Mouse (Mus musculus) layer of hippocampus, postnatal 25 days (tissue): ENCODE data around the gene Mcu. TPM values are rescaled to one million over a fixed set of nuclear protein-coding genes. Genes with fewer than 3 reads are reported as not detected.

Source experiments
- DNase-seq, 2 experiments: peaks; one replicate each; pipeline ENCODE4 v3.0.0; 2022; ENCODE audit warnings: mixed read lengths in 2 of 2, low spot score in 1 of 2; ENCODE audit errors: extremely low spot score in 1 of 2
- total RNA-seq, 2 experiments: library from RNA; stranded (reverse); gene quantifications; 2 replicates each; pipeline ENCODE4 v1.2.3; 2021

Gene Mcu
- total RNA-seq, 2 experiments from 2014 or later, result 47.4 to 54.5 TPM

DNA sequence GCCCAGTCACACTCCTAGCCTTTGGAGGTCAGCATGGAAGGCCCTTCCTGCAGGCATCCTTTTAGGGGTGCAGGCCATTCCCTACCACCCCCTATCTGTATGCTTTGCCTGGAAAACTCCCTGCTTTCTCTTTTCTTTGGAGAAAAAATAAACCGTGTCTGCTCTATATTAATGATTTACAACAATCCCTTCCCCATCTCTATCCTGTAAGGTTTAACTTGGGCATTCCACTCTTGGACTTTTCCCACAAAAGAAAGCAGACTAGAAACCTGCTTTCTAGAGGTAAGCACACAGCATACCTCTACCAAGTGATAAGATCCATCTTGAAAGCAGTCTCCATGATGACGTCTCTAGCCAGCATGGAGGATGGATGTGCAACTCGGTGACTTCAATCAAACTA is 75.9 kb downstream of the Mcu start:
- DNase-seq, result no peak

DNA sequence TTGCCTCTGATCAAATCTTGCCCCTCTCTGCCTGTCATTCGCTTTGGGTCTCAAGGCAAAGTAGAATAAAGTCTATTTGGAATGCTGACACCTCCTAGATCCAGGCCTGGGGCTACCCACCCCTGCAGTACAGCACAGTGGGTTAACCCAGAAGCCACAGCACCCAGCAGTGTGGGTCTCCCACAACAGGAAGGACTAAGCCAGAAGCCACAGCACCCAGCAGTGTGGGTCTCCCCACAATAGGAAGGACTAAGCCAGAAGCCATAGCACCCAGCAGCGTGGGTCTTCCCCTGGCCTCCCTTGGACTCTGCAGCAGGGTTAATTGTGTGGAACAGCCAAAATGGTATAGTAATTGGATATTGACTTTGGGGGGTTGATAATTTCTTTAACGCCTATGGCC is 76.4 kb downstream of the Mcu start:
- no peak for DNase-seq

DNA sequence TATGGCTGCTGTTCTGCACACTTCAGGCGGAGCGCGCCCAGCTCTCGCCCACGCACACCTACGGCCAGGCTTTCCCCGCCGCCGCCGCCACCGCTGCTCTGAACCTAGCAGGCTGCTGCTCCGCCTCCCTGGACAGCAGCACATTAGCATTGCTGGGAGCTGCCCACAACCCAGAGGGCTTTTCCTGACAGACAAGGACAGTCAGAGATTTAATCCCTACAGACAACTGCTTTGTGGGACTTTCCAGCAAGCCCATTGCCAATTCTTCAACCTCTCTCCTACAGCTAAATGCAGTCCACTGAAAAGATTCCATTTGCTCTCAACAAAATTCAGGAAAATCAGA is 77.0 kb downstream of the Mcu start:
- peak in 1 of 2 experiments; percentile 35 for DNase-seq

DNA sequence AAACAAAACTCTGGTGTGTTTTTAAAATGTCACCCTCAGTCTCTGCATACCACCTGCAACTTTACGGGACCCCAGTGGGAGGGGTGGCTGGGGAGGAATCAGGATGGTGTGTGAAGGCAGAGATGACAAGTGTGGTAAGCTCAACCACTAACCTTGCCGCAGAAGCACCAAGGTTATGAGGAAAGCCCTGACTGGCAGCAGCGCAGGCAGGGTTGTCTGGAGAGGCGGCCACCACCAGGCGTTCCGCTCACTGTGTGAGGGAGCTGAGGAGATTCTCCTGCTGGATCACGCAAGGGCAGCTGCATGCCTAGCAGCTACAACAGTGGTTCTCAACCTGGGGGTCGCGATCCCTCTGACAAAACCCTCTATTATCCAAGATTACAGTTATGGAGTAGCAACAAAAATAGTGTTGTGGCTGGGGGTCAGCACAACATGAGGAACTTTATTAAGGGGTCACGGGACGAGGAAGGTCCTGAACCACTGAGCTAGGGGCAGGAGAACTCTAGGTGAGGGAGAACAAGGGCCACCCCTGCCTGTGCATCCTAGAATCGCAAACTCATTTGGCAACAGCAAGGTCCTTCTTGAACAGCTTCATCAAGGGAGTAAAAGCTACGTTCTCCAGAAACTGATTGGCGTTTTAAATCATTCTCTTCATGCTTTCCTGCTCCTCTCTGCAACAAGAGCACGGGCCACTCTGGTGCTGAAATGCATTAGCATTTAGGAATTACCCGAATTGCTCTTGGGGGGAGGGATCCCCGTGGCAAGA is 77.5 kb downstream of the Mcu start:
- DNase-seq, result no peak

DNA sequence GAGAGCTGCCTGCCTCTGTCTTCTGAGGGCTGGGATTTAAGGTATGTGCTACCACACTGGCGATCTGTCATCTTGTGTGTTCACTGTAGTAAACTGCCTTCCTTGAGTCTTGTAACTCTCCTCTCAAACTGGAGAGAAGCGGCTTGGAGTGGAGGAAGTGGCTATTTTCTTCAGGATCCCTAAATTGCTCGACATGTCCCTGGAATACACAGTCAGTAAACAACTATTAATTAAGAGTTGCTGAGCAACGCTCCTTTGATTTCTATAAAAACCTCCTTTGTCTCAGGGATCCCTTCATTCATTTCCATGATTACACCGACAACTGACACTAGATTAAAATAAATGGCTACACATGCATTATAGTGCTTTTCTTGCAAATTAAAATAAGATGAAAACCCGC is 78.4 kb downstream of the Mcu start:
- DNase-seq, result no peak

DNA sequence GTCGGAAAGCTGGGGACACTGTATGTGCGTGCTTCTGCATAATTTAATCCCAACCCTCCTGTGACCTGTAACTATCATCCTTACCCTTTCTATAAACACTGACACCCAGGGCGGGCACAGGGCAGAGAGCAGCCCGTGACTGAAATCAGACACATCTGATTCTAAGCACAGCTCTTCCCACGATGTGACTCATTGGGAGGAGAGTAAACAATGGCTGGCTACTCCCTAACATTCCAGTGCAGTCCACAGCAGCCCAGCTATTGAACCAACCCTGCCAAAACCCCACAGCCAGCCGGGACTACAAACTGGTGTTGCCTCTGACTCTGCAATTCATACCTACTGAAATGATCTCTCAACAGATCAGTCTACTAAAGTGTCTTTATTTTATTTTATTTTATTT is 78.9 kb downstream of the Mcu start:
- DNase-seq, result no peak

DNA sequence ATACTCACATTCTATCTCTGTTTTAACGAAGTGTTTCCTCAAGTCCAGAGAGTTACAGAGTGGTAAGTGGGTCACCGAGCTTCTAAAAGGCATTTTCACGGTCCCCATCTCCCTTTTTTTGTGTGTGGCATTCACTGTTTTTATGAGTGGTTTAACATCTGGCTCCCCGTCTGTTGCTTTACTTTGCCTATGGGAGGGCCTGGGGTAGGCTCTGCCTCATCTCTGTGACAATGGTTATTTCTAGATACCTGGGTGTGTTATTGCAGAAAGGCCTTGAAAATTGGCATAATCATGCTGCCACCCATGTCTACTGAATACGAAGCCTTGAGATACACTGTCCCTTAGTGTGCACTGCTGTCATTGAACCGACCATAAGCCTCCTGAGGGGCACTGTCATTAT is 84.2 kb downstream of the Mcu start:
- no peak for DNase-seq

DNA sequence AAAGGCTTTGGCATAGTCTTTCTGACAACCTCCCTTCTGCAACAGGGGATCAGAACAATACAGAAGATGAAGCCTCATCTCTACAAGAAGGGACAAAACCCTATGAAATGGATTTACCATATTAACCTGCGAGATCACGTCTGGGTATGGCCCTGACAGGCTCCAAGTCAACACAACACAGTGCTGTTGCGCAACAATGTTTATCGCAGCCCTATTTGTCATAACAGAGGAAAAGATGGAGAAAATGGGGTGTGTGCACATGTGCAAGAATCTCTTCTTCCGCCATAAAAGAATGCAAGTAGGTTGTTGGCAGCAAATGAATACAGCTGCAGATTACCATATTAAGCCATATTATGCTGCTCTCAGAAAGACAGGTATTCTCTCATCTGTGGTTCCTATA is 88.7 kb downstream of the Mcu start:
- no peak for DNase-seq

DNA sequence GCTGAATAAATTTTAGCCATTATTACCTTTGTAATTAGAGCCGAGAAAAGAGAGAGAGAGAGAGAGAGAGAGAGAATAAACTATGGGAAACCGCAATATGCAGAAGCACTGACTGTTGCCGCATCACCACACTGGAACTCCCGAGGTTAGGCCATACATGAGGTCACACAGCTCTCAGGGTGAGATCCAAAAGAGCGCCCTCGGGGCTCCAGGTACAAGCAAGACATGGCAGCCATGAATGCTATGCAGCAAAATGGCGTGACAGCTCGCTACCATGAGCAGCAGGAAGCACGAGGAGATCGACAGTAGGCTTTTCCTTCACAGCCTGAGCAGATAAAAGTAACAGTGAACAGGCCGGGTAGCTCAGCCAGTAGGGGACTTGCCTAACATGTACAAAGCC is 89.2 kb downstream of the Mcu start:
- no peak for DNase-seq

DNA sequence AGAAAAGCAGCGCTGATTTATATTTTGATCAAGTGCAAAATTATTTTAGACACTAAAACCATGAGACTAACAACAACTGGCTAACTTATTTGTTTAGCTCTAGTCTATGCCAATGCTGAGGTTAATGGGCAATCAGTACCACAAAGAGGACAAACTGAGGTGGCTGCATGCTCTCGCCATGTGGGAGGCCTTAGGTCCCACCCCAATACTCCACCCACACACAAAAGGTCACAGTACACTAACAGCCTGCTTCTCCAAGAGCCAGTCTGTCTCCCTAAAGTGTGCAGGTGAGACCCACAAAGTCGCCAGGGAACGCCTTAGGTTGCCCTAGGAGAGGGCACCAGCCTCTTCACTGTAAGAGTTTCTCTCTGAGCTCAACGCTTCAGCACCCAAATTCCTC is 91.8 kb downstream of the Mcu start:
- DNase-seq, result no peak

DNA sequence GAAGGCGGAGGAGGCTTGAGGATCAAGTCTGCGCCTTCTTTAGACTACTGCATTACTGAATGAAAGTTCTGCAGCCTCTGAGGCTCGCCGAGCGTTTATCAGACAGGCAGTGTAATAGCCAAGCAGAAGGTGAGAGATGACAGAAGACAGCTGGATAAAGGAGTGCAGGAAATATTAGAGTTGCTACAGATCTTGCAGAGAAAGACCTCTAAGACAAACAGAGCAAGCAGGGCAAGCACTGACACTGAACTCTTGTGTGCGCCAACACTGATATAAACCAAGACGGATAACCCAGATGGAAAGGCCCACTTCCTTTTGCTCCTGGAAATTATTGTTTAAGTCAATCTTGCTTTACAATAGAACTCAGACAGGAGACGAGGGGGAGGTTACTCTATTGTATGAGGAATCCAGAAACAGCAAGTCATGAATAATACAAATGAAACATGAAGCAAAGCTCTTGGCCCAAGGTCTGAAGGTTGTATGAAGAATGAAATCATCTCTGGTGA is 92.6 kb downstream of the Mcu start:
- no peak for DNase-seq

DNA sequence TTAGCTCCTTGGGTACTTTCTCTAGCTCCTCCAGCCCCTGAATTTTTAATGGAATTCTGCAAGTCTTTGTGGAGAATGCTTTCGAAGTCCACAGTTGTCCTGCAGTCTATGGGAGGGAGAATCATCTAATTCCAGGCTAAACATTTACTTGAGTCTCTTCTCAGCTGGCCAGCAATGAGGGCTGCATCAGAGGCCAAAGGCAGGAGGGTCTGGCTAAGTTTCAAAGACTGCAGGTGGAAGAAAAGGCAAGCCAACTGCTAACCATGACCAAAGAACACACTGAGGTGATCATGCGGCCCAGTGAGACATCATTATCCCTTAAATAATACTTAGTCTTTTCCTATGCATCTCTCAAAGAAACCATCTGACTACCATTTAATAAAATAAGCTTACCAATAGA is 95.8 kb downstream of the Mcu start:
- no peak for DNase-seq

DNA sequence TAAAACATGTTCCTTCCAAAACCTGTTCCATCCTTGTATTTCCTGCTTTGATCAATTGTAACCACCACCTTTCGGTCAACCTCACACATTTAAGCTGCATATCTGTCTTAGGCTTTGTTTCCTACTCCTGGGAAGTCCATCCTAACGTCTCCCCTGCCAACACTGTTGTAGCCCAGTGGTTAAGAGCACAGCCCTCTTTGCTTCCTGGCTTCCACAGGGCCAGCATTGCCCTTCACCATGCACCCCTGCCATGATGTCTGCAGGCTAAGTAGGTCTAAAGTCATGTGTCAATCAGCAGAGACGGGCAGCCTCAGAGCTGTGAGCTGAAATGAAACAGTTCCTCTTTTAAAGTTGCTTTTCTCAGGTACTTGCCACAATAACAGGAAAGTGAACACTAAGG is 97.1 kb downstream of the Mcu start:
- no peak for DNase-seq

DNA sequence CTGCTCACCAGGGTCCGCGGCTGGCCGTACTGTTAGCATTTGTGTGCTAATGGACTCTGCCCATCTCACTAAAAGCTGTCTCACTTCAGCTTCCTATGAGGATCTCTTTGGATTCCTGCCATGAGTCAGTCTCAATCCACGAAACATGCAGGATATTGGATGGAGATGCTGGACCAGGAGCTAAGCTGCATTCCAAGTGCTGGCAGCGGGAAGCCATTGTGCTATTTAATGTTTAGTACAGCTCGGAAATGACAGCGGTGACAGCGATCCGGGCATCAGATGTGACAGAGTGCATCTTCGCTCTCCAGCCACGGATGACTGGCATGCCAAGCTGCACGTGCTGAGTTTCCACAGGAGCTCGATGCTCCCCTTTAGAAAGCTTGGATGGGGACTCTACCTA is 99.3 kb downstream of the Mcu start:
- no peak for DNase-seq

DNA sequence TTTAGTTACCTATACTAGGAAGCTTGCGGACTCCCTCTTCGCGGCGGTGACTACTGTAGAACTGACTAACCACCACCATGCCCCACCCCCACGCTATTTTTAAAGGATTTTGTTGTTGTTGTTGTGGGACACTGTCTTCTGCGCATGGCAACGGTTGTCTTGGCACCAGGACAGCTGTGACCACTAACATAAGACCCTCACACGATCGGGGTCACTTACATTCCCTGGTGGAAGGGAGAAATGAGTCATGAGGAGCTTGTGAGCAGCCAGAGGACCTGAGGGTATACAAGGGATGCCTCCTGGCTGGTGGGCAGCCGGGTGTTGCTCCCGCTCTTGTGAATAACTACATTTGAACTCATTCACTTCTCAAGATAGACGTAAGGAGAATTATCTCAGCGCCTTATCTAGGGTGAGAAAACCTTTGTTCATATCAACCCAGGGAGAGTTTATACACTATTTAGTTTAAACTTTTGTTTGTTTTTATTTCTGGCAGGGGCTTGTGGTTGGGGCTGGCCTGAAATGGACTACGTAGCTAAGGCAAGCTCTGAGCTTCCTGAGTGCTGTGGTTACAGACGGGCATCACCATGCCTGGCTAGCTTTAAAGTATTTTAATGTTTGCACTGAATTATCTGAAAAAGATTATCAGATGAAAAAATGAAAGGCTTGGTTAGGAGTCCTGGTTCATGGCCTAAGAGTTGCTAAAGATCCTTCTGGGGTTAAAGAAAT is 101.6 kb downstream of the Mcu start:
- DNase-seq, result no peak

DNA sequence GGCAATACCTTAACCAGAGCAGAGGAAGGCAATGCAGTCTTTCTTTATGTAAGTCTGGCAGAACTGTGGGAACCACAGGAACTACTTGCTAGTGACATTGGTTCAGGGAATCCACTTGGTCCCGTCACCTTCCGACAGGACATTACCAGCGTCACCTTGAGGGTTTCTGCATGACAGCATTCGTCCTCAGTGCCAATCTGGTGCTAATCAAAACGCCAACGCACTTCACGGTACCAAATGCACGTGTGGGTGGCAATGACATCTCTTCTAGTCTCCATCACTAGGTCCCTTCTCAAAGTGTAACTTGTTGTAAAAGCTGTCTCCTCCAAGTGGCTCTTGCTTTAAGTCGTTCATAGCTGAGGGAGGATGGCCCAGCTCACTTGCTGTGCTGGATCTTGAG is 104.3 kb downstream of the Mcu start:
- DNase-seq, result no peak

DNA sequence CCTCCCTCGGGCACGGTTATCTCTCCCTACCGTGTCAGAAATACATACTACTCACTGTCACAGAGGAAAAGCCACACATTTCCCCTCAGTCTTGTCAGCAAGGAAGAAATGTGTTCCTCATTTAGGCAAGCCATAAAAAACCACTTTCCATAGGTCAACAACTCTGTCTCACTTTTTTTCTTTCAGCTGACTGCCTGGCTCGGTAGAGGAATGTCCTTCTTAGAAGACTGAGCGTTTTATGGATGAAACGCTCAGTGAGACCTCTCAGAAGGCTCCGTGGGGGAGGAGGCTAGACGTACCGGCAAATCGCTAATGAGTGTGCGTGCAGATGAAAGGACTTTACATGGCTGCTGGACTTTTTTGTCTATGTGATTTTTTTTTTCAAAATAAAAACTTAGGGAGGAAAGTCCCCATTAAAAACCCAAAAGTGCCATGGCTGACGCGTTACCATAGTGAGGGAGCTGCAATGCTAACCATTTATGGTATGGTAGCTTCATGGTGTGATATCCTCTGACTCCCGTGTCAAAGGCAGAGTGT is 105.0 kb downstream of the Mcu start:
- no peak for DNase-seq

DNA sequence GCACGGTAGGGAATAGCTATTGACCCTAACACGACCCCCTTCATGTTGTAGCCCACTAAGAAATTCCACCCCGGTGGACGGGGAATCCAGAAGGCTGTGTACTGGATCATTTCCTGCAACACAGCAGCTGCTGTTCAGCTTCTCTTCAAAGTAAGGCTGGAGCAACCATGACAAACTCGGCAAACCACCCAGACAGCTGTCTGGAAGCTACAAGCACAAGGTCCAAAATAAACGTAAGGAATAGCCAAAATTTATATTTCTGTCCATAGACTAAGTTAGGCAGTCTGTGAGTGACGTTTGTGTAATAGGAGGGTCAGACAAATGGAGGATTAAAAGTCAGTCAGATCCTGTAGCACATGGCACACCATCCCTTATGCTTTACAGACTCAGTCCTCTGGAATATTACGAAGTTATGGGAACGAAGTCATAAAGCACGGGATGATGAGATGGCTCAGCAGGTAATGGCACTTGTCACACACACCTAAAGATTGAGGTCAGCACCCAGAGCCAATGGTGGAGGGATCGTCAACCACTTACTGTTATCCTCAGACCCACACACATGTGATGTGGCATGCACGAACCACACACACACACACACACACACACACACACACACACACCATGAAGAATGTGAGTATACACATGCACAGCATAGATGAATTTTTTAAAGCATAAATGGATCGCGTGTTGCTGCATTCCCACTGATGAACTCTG is 105.6 kb downstream of the Mcu start:
- DNase-seq, result no peak

DNA sequence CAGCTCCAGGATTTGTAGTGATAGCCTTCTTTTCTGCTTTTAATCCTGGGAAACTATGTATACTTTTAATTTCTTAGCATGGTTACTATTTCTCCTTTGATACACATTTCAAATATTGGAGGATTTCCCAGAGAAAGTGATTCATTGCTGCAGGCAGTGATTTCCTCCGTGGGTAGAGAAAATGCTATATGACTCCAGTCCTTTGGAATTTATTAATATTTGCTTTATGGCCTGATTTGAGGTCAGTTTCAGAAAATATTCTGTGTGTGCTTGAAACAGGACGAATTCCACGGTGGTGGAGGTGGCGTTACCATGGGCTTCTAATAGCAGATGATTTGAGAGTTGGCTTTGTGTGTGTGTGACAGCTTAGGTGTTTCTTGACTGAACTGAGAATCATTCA is 107.3 kb downstream of the Mcu start:
- no peak for DNase-seq

DNA sequence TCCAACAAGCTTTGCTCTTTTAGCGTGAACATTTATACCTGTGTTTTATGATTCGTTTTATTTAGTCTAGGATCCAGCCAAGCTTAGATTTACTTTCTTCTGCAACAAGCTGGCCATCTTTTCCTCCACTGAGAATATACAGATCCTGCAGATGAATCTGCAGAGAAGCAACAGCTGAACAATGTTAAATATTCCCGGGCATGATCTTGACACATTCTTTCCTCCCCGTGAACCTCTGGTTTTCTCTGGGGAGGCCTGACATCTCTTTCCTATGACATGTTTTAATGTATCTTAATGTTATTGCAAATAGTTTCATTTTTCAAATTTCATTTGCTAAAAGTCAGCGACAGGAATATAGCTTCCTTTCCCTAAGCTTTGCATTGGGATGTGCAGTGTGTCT is 109.8 kb downstream of the Mcu start:
- no peak for DNase-seq

DNA sequence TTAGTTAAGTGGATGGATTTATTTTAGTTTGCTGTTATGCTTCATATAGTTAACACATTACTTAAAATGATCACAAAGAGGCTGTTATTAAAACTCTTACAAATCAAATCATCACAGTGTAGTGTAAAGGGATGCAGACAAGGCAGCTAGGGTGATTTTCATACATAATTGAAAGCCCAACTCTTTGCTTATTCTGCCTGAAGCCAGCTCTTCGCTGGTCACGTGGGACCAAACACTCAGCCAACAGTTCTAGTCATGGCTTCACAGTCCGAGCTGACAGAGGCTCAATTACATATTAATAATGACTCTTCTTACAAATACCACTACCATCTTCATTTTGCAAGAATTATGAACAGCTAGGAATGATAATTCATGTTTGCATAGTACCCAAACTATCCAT is 112.2 kb downstream of the Mcu start:
- no peak for DNase-seq
